Mouse (Mus musculus) hindbrain, postnatal 0 days (tissue): ENCODE results near the gene Arfgap2. TPM values are rescaled to one million over a fixed set of nuclear protein-coding genes. Genes with fewer than 3 reads are reported as not detected.

Experiments
- ATAC-seq: fragments of 200-750 bp; cut with Nextera tagmentation; 2 replicates; pipeline ENCODE4 v1.8.0; 2017; ENCODE audit warnings: mild to moderate bottlenecking, moderate TSS enrichment, moderate library complexity
- DNase-seq: peaks from one replicate; pipeline ENCODE4 v3.0.0-alpha.2; 2015; ENCODE audit warnings: low spot score
- H3K27ac ChIP-seq: fragments of 300-500 bp; sonication (generic); 2 replicates; pipeline ENCODE4 v1.5.1; 2014; ENCODE audit warnings: mild to moderate bottlenecking
- H3K27me3 ChIP-seq: fragments of 300-500 bp; sonication (generic); 2 replicates; pipeline ENCODE4 v1.6.1; 2014; ENCODE audit warnings: low read length, mixed read lengths; ENCODE audit not compliant: insufficient read depth
- H3K36me3 ChIP-seq: fragments of 300-500 bp; sonication (generic); 2 replicates; pipeline ENCODE4 v1.6.1; 2014; ENCODE audit warnings: low read length, mixed read lengths; ENCODE audit not compliant: insufficient read depth
- H3K4me1 ChIP-seq: fragments of 300-500 bp; sonication (generic); 2 replicates; pipeline ENCODE4 v1.6.1; 2014; ENCODE audit warnings: antibody characterized with exemption, low read length, mixed read lengths; ENCODE audit not compliant: insufficient read depth
- H3K4me2 ChIP-seq: fragments of 300-500 bp; sonication (generic); 2 replicates; pipeline ENCODE4 v1.6.1; 2014; ENCODE audit warnings: low read depth, mild to moderate bottlenecking, low read length, moderate library complexity, mixed read lengths
- H3K4me3 ChIP-seq: fragments of 300-500 bp; sonication (generic); 2 replicates; pipeline ENCODE4 v1.5.1; 2014; ENCODE audit warnings: low read length
- H3K9ac ChIP-seq: fragments of 300-500 bp; sonication (generic); replicated peaks from 2 replicates; pipeline ENCODE4 v1.6.1; 2014; ENCODE audit warnings: mild to moderate bottlenecking, low read length, moderate library complexity, mixed read lengths
- H3K9me3 ChIP-seq: fragments of 300-500 bp; sonication (generic); 2 replicates; pipeline ENCODE4 v1.6.1; 2016; ENCODE audit warnings: low read length, mixed read lengths
- CTCF ChIP-seq: IDR thresholded peaks from 2 replicates; pipeline ENCODE4 v1.5.1; 2016; ENCODE audit warnings: antibody characterized with exemption, control low read depth, low read depth
- WGBS: fragments of 180-500 bp; shearing (Covaris S2); extraction: QIAGEN DNeasy Blood & Tissue Kit; methylation state at CpG from one replicate; pipeline ENCODE4 v1.1.7; 2014; 5-methylcytosine and 5-hydroxymethylcytosine counted together
- polyA plus RNA-seq: library from polyadenylated mRNA; unstranded; fragments of >200 nt; fragmentation: Nextera tagmentation; extraction: Ambion mirVana; gene quantifications from 2 replicates; pipeline ENCODE4 v1.2.1, GENCODE M21; 2015
- total RNA-seq: library from RNA; depleted of rRNA; stranded (reverse); fragments of >200 nt; gene quantifications from 2 replicates; pipeline ENCODE4 v1.2.3, GENCODE M21; 2014

Gene Arfgap2
- total and polyA plus RNA-seq, 2 experiments from 2014 or later, result 53.8 to 54.4 TPM

DNA sequence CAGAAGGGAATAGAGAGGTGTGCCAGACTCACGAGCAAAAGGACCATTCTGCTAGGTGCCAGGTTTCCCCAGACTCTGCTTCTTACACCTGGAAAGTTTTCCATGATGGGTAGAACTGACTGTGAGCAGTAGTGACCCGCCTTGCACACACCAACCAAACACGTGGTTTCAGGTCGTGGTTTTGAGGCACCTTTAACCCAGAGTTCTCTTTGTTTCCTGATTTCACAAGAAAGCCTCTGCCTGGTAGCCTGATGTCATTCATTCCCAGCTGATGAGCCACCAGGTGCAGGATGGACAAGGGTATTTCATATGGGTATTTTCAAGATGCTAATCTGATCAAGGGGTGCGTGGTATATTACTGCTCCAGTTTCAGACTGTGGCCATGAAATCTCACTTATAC, 22.2 kb upstream of the Arfgap2 start:
- Histone ChIP-seq H3K27ac (no peak overlapping the region), H3K9ac (no peak overlapping the region), H3K36me3 (no peaks in the 10 kb centered on the region), H3K9me3 (no peaks in the 10 kb centered on the region), H3K4me2 (no peak overlapping the region), H3K27me3 (no peaks in the 10 kb centered on the region), H3K4me3 (no peak overlapping the region), H3K4me1 (0 out of 2 replicates have a peak, but pooled peaks cover 4% of the 10 kb centered on the region)
- no peak for TF ChIP-seq CTCF
- DNase-seq, result no peak
- 69% methylated on average over 5 of the region's 5 CpGs for WGBS
- ATAC-seq, result no peak

DNA sequence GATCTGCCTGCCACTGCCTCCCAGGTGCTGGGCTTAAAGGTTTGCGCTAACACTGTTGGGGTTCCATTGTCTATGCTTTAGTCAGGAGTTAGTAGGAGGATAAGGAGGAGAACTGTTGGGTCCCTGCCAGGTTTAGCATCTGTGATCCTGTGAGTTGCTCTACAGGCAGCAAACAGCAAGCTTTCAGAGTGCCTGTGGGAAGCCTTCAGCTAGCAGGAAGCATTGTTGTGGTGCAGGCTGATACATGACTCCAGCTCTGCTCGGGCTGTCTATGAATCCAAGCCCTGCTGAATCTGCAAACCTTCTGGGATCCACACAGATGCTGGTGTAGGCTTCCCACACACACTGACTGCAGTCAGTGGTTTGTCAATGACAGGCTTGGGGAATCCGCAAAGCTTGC, 21.4 kb upstream of the Arfgap2 start:
- Histone ChIP-seq H3K9ac (no peak overlapping the region), H3K4me2 (no peak overlapping the region), H3K4me1 (0 out of 2 replicates have a peak, but pooled peaks cover 4% of the 10 kb centered on the region), H3K27me3 (no peaks in the 10 kb centered on the region), H3K4me3 (no peak overlapping the region), H3K36me3 (no peaks in the 10 kb centered on the region), H3K27ac (no peak overlapping the region), H3K9me3 (no peaks in the 10 kb centered on the region)
- WGBS, result 43% methylated on average over 3 of the region's 3 CpGs
- no peak for TF ChIP-seq CTCF
- DNase-seq (peak; percentile 22), ATAC-seq (peak; percentile 15; the same call in 1 of the 2 replicates)

DNA sequence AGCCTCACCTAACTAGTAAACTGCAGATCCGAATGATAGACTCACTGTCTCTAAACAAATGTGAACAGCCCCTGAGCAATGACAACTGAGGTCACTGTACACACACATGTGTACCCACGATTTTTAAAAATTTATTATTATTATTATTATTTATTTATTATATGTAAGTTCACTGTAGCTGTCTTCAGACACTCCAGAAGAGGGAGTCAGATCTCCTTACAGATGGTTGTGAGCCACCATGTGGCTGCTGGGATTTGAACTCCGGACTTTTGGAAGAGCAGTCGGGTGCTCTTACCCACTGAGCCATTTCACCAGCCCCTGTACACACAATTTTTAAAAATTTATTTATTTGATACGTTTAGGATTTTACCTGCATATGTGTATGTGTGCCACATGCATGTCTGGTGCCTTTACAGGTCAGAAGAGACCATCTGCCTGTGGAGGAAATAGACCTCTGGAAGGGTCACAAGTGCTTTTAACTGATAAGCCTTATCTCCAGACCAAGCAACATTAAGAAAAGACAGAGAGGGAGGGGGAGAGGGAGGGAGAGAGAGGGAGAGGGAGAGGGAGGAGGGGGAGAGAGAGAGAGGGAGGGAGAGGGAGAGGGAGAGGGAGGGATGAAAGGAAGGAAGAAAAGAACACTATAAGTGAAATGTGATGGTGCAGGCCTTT, 20.1 kb upstream of the Arfgap2 start:
- Histone ChIP-seq H3K27ac (no peak overlapping the region), H3K4me1 (0 out of 2 replicates have a peak, but pooled peaks cover 4% of the 10 kb centered on the region), H3K27me3 (no peaks in the 10 kb centered on the region), H3K9me3 (no peaks in the 10 kb centered on the region), H3K4me3 (no peak overlapping the region), H3K36me3 (no peaks in the 10 kb centered on the region), H3K9ac (no peak overlapping the region), H3K4me2 (no peak overlapping the region)
- DNase-seq, result no peak
- WGBS, result 80% methylated on average over 5 of the region's 5 CpGs
- no peak for ATAC-seq
- no peak for TF ChIP-seq CTCF

DNA sequence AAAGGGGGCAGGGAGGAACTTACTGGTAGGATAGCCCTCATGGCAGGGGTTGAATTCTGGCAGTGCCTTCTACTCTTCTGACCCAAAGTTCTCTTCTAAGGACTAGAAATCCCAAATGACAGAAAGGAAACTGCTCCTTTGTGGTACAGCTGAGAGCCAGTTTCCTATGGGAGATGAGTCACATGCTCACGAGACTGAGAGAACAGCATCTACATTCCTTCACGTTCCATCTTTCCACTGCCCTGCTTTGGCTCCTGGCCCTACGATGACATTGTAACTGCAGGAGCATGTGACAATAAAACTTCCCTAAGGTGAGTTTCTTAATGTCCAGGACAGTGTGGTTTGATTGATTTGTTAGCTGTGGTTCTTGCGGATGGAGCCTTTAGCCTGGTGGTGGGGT, 16.4 kb upstream of the Arfgap2 start:
- Histone ChIP-seq H3K27me3 (no peaks in the 10 kb centered on the region), H3K4me3 (no peak overlapping the region), H3K4me1 (0 out of 2 replicates have a peak, but pooled peaks cover 2% of the 10 kb centered on the region), H3K27ac (no peak overlapping the region), H3K4me2 (no peak overlapping the region), H3K9ac (no peak overlapping the region), H3K9me3 (no peaks in the 10 kb centered on the region), H3K36me3 (no peaks in the 10 kb centered on the region)
- ATAC-seq (no peak), DNase-seq (no peak)
- no peak for TF ChIP-seq CTCF
- 91% methylated on average over 4 of the region's 4 CpGs for WGBS

DNA sequence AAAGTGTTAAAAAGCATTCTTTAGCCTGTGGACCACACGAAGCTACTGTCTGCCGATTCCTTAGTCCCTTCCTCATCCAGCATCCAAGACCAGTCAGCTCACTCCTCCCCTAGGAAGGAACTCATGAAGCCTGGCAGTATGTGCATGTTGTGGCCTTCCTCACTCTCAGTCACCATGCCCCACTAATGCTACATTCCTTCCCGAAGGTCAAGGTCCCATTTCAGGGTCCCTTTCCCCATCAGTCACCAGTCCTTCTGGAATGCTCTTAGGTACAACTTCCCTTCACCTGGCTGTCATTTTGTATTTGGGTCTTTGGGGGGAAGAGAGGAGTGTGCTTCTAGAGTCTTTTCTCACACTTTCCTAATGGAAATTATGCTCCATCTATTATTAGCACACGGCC, 12.8 kb upstream of the Arfgap2 start:
- Histone ChIP-seq H3K36me3 (no peaks in the 10 kb centered on the region), H3K9me3 (no peaks in the 10 kb centered on the region), H3K27ac (no peak overlapping the region), H3K4me3 (no peak overlapping the region), H3K4me2 (no peak overlapping the region), H3K9ac (no peak overlapping the region), H3K27me3 (peaks cover 4% of the 10 kb centered on the region; the same call in 1 of the 2 replicates), H3K4me1 (peaks cover 6% of the 10 kb centered on the region)
- TF ChIP-seq CTCF, result no peak
- no peak for ATAC-seq
- WGBS, result 77% methylated on average over 4 of the region's 4 CpGs
- no peak for DNase-seq

DNA sequence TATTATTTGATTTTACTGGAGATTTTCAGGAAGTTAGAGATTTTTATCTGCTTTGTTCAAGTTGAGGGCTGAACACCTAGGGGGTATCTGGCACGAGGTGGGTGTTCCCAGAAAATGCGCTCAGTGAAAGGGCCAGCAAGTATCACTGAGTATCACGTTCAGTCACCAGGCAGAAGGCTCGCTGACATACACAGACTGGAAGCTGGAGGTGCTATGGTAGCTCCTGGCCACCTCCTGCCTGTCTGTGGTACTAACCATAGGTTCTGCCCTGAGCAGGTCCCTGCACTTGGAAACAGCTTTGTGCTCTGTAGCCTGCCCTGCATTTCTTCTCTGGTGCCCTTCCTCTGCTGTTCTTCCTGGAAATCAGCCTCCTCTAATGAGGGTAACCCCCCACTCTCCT, 12.3 kb upstream of the Arfgap2 start:
- WGBS, result 69% methylated on average over 4 of the region's 4 CpGs
- no peak for ATAC-seq
- no peak overlapping the region for H3K9ac ChIP-seq
- DNase-seq, result no peak
- H3K27ac ChIP-seq, result no peak overlapping the region
- no peak overlapping the region for H3K4me3 ChIP-seq
- H3K4me1 ChIP-seq, result peaks cover 6% of the 10 kb centered on the region
- H3K4me2 ChIP-seq, result no peak overlapping the region
- TF ChIP-seq CTCF, result no peak
- H3K36me3 ChIP-seq, result no peaks in the 10 kb centered on the region
- H3K9me3 ChIP-seq, result no peaks in the 10 kb centered on the region
- H3K27me3 ChIP-seq, result peaks cover 4% of the 10 kb centered on the region; the same call in 1 of the 2 replicates

DNA sequence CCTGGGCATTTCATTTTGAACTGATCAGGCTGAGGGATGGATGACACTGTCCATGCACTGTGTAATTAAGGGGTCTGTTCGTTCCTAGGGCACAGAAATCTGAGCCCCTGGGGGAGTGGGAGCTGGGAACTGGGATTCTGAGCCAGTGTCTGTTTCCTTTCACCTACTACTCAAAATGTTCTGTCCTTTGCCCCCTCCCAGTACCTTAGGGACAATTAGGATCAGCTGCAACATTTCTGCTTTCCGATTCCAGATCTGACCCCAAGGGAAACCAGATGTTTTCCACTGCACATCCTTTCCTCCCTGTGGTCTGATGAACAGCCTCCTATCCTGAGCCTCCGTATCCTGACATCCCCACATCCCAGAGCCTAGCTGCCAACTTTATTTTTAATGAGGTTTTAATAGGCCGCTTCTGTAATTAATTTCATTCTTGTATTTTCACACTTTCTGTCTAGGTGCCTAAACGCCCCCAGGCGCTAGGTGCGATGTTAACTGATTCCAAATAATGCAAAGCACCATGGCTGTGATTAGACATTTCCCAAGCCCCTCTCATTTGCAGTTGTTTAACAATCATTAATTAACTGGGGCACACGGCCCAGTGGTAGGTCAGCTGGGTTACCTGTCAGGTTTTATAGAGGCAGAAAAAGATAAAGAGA, 9.9 kb upstream of the Arfgap2 start:
- 40% methylated on average over 8 of the region's 8 CpGs for WGBS
- Histone ChIP-seq H3K27ac (no peak overlapping the region), H3K36me3 (no peaks in the 10 kb centered on the region), H3K4me1 (peaks cover 6% of the 10 kb centered on the region), H3K9me3 (no peaks in the 10 kb centered on the region), H3K4me2 (peak overlapping the region; percentile 94; the same call in 1 of the 2 replicates), H3K4me3 (no peak overlapping the region), H3K27me3 (peaks cover 4% of the 10 kb centered on the region; the same call in 1 of the 2 replicates), H3K9ac (no peak overlapping the region)
- DNase-seq (peak; percentile 26), ATAC-seq (no peak)
- TF ChIP-seq CTCF, result no peak
